ENCODE assay signal across 13 mouse cellular contexts in the genomic region with DNA sequence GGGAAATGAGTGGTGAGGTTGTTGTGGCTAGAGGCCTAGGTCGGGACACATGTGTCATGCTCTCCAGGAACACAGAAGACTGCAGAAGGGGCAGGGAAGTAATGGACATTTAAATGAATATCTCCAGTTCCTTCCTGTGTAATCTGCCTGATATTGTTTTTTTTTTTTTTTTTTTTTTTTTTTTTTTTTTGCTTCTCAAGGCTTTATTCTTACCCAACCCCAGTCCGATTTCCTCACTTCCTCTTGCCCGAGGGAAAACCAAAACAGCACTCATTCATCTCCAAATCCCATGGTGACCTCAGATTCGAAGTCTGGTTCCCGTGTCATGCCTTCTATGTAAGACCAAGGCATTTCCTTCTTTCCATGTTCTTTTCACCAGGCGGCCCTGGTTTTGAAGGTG. TPM values are rescaled to one million over a fixed set of nuclear protein-coding genes. Genes with fewer than 3 reads are reported as not detected.
DNase-seq lines count a peak whose midpoint lies in the region; ATAC-seq lines count a peak whose summit lies in the region.
"Had no signal": no experiment of that assay in that cellular context is flagged by ENCODE, and none has a peak within 500 bp of the region (broad histone marks: within the 10 kb centered on the region; RNA-seq: fewer than 3 reads in every experiment).

No protein-coding gene starts in this region.

- peak overlapping the region; percentile 17; the same call in 1 of the 2 replicates for H3K27ac ChIP-seq in heart, embryonic 10.5 days
- H3K27ac ChIP-seq in liver, embryonic 15.5 days (replicated peaks) = no peak overlapping the region
- H3K27ac ChIP-seq in liver, embryonic 11.5 days (ENCODE audit: low read depth, low read length) = no peak overlapping the region
- H3K27ac ChIP-seq: hindbrain, embryonic 10.5 days had no signal

- no peaks in the 10 kb centered on the region for H3K27me3 ChIP-seq in heart, embryonic 10.5 days (ENCODE audit: insufficient read depth, poor library complexity, severe bottlenecking)
- no peaks in the 10 kb centered on the region for H3K27me3 ChIP-seq in liver, embryonic 15.5 days
- no peaks in the 10 kb centered on the region for H3K27me3 ChIP-seq in liver, embryonic 11.5 days (replicated peaks; ENCODE audit: control insufficient read depth, insufficient read depth, low read length)
- H3K27me3 ChIP-seq: lung, embryonic 15.5 days had no signal

- peaks cover 12% of the 10 kb centered on the region; the same call in 1 of the 2 replicates for H3K4me1 ChIP-seq in heart, embryonic 10.5 days
- peaks cover 17% of the 10 kb centered on the region for H3K4me1 ChIP-seq in liver, embryonic 15.5 days (replicated peaks)
- H3K4me1 ChIP-seq in liver, embryonic 11.5 days (replicated peaks; ENCODE audit: control insufficient read depth, insufficient read depth, low read length) = no peaks in the 10 kb centered on the region

- H3K9ac ChIP-seq in liver, embryonic 15.5 days = no peak overlapping the region
- no peak overlapping the region for H3K9ac ChIP-seq in liver, embryonic 11.5 days (ENCODE audit: low read depth, low read length)
- H3K9ac ChIP-seq: lung, embryonic 15.5 days had no signal

- H3K4me3 ChIP-seq in heart, embryonic 10.5 days = no peak overlapping the region
- no peak overlapping the region for H3K4me3 ChIP-seq in liver, embryonic 15.5 days (replicated peaks)
- no peak overlapping the region for H3K4me3 ChIP-seq in liver, embryonic 11.5 days (ENCODE audit: low read depth, low read length)
- H3K4me3 ChIP-seq: hindbrain, embryonic 10.5 days; lung, embryonic 15.5 days had no signal

- ATAC-seq in liver, embryonic 15.5 days (ENCODE audit: insufficient read depth) = no peak
- ATAC-seq in liver, embryonic 11.5 days (replicated peaks; ENCODE audit: low FRiP score) = no peak
- peak; percentile 43 for ATAC-seq in megakaryocyte progenitor cell, adult 5-6 weeks (replicated peaks; ENCODE audit: poor library complexity)

- H3K36me3 ChIP-seq in heart, embryonic 10.5 days = no peaks in the 10 kb centered on the region
- no peaks in the 10 kb centered on the region for H3K36me3 ChIP-seq in liver, embryonic 15.5 days (replicated peaks)
- no peaks in the 10 kb centered on the region for H3K36me3 ChIP-seq in liver, embryonic 11.5 days (ENCODE audit: control insufficient read depth, insufficient read depth, low read length)
- H3K36me3 ChIP-seq: hindbrain, embryonic 10.5 days; lung, embryonic 15.5 days had no signal

- no peaks in the 10 kb centered on the region for H3K9me3 ChIP-seq in heart, embryonic 10.5 days
- no peaks in the 10 kb centered on the region for H3K9me3 ChIP-seq in liver, embryonic 15.5 days (replicated peaks)
- H3K9me3 ChIP-seq in liver, embryonic 11.5 days (ENCODE audit: control insufficient read depth, low read length) = no peaks in the 10 kb centered on the region
- H3K9me3 ChIP-seq: hindbrain, embryonic 10.5 days; lung, embryonic 15.5 days had no signal

- WGBS in heart, embryonic 10.5 days = 62% methylated on average over 6 of the region's 6 CpGs
- 37% methylated on average over 6 of the region's 6 CpGs for WGBS in liver, embryonic 15.5 days (ENCODE audit: insufficient replicate concordance)
- WGBS in liver, embryonic 11.5 days = 58% methylated on average over 6 of the region's 6 CpGs

- H3K4me2 ChIP-seq in liver, embryonic 15.5 days = peak overlapping the region; percentile 8; the same call in 1 of the 2 replicates
- H3K4me2 ChIP-seq in liver, embryonic 11.5 days = no peak overlapping the region
- H3K4me2 ChIP-seq: lung, embryonic 15.5 days had no signal

- no peak for DNase-seq in heart, embryonic 10.5 days (ENCODE audit: low spot score)
- DNase-seq in heart, adult 11 months = no peak
- no peak for DNase-seq in liver, embryonic 11.5 days (ENCODE audit: low spot score)
- peak; percentile 59 for DNase-seq in MN1 (ENCODE audit: low spot score)
- DNase-seq in urinary bladder, postnatal 25 days (ENCODE audit: low spot score) = no peak
- DNase-seq in cerebellum, adult 9-10 months = no peak
- DNase-seq: kidney, adult 11 months had no signal

RNA-seq across cellular contexts. Expression of a gene that starts 0.3 kb away (rescaled TPM):
- polyA plus RNA-seq in heart, embryonic 10.5 days (2016; fragmentation: Nextera tagmentation; extraction: Ambion mirVana) = 0.25 and 0.48 TPM in 2 replicates
- not detected in 2 replicates for polyA plus RNA-seq in liver, embryonic 15.5 days (2015; fragmentation: Nextera tagmentation; extraction: Ambion mirVana)
- polyA plus RNA-seq in liver, embryonic 11.5 days (2014; fragmentation: Nextera tagmentation; extraction: Ambion mirVana) = 0.12 and 0.22 TPM in 2 replicates
- 0.22 and 0.27 TPM in 2 replicates for total RNA-seq in megakaryocyte progenitor cell, adult 5-6 weeks (2015)
- total RNA-seq in megakaryocyte progenitor cell, adult 5-6 weeks (2017) = 0.25 TPM in 1 of 2 replicates, not detected in the other
- total RNA-seq: midbrain, postnatal 0 days had no signal
- polyA plus RNA-seq: hindbrain, embryonic 10.5 days; midbrain, postnatal 0 days had no signal

RNA-seq across cellular contexts. Expression of a gene that starts 4.9 kb away (rescaled TPM):
- polyA plus RNA-seq in heart, embryonic 10.5 days (2016; fragmentation: Nextera tagmentation; extraction: Ambion mirVana) = 29.9 and 31.4 TPM in 2 replicates
- 12.9 and 14.3 TPM in 2 replicates for polyA plus RNA-seq in liver, embryonic 15.5 days (2015; fragmentation: Nextera tagmentation; extraction: Ambion mirVana)
- polyA plus RNA-seq in liver, embryonic 11.5 days (2014; fragmentation: Nextera tagmentation; extraction: Ambion mirVana) = 27.8 and 29.9 TPM in 2 replicates
- total RNA-seq in megakaryocyte progenitor cell, adult 5-6 weeks (2015) = 16.4 and 17.4 TPM in 2 replicates
- 12.1 and 12.2 TPM in 2 replicates for total RNA-seq in megakaryocyte progenitor cell, adult 5-6 weeks (2017)

RNA-seq across cellular contexts. Expression of a gene that starts 24.0 kb away (rescaled TPM):
- polyA plus RNA-seq in heart, embryonic 10.5 days (2016; fragmentation: Nextera tagmentation; extraction: Ambion mirVana) = 220 and 255 TPM in 2 replicates
- 85.8 and 90.0 TPM in 2 replicates for polyA plus RNA-seq in liver, embryonic 15.5 days (2015; fragmentation: Nextera tagmentation; extraction: Ambion mirVana)
- polyA plus RNA-seq in liver, embryonic 11.5 days (2014; fragmentation: Nextera tagmentation; extraction: Ambion mirVana) = 195 and 221 TPM in 2 replicates
- 151 and 152 TPM in 2 replicates for total RNA-seq in megakaryocyte progenitor cell, adult 5-6 weeks (2015)
- 132 and 144 TPM in 2 replicates for total RNA-seq in megakaryocyte progenitor cell, adult 5-6 weeks (2017)

RNA-seq across cellular contexts. Expression of a gene that starts 27.9 kb away (rescaled TPM):
- 10.8 and 11.0 TPM in 2 replicates for polyA plus RNA-seq in heart, embryonic 10.5 days (2016; fragmentation: Nextera tagmentation; extraction: Ambion mirVana)
- polyA plus RNA-seq in liver, embryonic 15.5 days (2015; fragmentation: Nextera tagmentation; extraction: Ambion mirVana) = 6.8 and 8.4 TPM in 2 replicates
- 12.5 and 14.9 TPM in 2 replicates for polyA plus RNA-seq in liver, embryonic 11.5 days (2014; fragmentation: Nextera tagmentation; extraction: Ambion mirVana)
- 9.6 and 9.8 TPM in 2 replicates for total RNA-seq in megakaryocyte progenitor cell, adult 5-6 weeks (2015)
- total RNA-seq in megakaryocyte progenitor cell, adult 5-6 weeks (2017) = 6.8 and 8.6 TPM in 2 replicates

RNA-seq across cellular contexts. Expression of a gene that starts 29.8 kb away (rescaled TPM):
- polyA plus RNA-seq in heart, embryonic 10.5 days (2016; fragmentation: Nextera tagmentation; extraction: Ambion mirVana) = 0.11 and 3.9 TPM in 2 replicates
- polyA plus RNA-seq in liver, embryonic 15.5 days (2015; fragmentation: Nextera tagmentation; extraction: Ambion mirVana) = 147 and 195 TPM in 2 replicates
- 25.0 and 28.0 TPM in 2 replicates for polyA plus RNA-seq in liver, embryonic 11.5 days (2014; fragmentation: Nextera tagmentation; extraction: Ambion mirVana)
- not detected in 2 replicates for total RNA-seq in megakaryocyte progenitor cell, adult 5-6 weeks (2015)
- total RNA-seq in megakaryocyte progenitor cell, adult 5-6 weeks (2017) = not detected in 2 replicates
- total RNA-seq: left cerebral cortex, postnatal 10 days; midbrain, postnatal 0 days had no signal
- polyA plus RNA-seq: hindbrain, embryonic 10.5 days had no signal
